Mouse (Mus musculus): ENCODE results near the gene Rasgrp4.

DNA sequence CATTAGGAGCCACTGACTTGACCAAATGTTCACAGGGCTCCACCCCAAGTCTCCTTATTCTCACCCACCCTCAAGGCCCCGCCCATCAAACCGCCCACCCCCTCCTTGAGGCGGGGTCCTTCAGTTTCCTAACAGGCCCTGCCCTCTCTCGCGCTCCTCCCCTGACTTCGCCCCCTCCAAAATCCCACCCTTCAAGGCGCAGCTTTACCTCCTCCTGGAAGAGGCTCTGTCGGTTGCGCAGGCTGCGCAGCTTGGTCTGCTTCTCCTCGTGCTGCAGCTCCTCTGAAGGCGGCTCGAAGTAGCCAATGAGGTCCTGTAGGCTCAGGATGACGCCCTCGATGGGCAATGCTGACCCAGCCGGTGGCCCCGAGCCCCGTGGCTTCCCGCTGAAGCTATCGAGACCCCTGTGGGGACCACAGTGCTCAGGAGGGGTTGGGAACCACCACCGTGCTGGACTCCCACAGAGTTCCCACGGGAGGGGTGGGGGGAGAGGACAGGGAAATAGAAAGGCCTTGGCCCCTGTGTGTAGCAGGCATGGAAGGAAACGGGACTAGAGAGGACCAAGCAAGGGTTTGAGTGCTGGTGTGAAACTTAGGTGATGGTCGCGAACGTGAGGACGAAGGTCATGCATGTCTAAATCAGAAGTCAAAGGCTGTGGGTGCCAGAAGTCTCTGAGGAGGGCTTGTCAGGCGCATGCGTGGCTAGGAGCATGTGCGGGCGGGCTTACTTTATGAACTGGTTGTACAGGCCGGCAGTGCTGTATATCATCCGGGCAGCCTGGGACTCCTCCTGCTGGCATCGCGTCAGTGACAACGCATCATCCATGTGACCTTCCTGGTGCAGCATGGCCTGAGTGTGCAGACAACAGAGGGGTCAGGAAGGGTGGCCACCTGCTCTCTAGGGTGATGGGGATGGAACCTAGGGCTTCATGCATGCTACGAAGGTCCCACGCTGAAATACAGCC lies 25.4 kb upstream of the Rasgrp4 start:
- TF ChIP-seq CHD2 (IDR thresholded peaks at IDR 0.05; ENCODE audit: low read depth, low read length) = no peak
- TF ChIP-seq MAFK (IDR thresholded peaks at IDR 0.05; ENCODE audit: insufficient read depth, low read depth, low read length) = no peak
- TF ChIP-seq HCFC1 (IDR thresholded peaks at IDR 0.05; ENCODE audit: borderline replicate concordance, insufficient read depth, low read length) = no peak
- no peak for TF ChIP-seq ZC3H11A (IDR thresholded peaks at IDR 0.05; ENCODE audit: borderline replicate concordance, low read depth, low read length)
